Mouse (Mus musculus): Measurements from ENCODE around the gene Atp6v0a1. TPM values are rescaled to one million over a fixed set of nuclear protein-coding genes. Genes with fewer than 3 reads are reported as not detected.

The Atp6v0a1 gene
- polyA plus RNA-seq, 1 experiment from 2014 or later, result 26.9 TPM

GRCm38 (mm10) chr11:101062165-101062884, 53.1 kb downstream of the Atp6v0a1 start:
- 80% methylated on average over 12 of the region's 12 CpGs for WGBS
- no peak overlapping the region for H3K9ac ChIP-seq (replicated peaks)
- no peak overlapping the region for H3K4me3 ChIP-seq (replicated peaks)
- no peak overlapping the region for H3K4me2 ChIP-seq
- peaks cover 19% of the 10 kb centered on the region for H3K4me1 ChIP-seq (replicated peaks)
- H3K27ac ChIP-seq, result no peak overlapping the region
- peaks cover 46% of the 10 kb centered on the region for H3K36me3 ChIP-seq
- no peak for ATAC-seq (ENCODE audit: insufficient number of reproducible peaks, insufficient read depth, low FRiP score, low TSS enrichment, low read depth)
- H3K27me3 ChIP-seq, result no peaks in the 10 kb centered on the region
- no peaks in the 10 kb centered on the region for H3K9me3 ChIP-seq

- no peak for ATAC-seq (ENCODE audit: insufficient number of reproducible peaks, insufficient read depth, low FRiP score, low TSS enrichment, low read depth)
- Histone ChIP-seq H3K36me3 (peaks cover 46% of the 10 kb centered on the region), H3K4me2 (no peak overlapping the region; the same call in 1 of the 2 replicates), H3K27ac (peak overlapping the region; percentile 90), H3K9ac (replicated peaks) (no peak overlapping the region), H3K27me3 (0 out of 2 replicates have a peak, but pooled peaks cover 2% of the 10 kb centered on the region), H3K9me3 (no peaks in the 10 kb centered on the region), H3K4me1 (replicated peaks) (peaks cover 19% of the 10 kb centered on the region), H3K4me3 (replicated peaks) (no peak overlapping the region)
- WGBS, result 63% methylated on average over 14 of the region's 14 CpGs
Measured at GRCm38 (mm10) chr11:101062971-101063675, 53.9 kb downstream of the Atp6v0a1 start.

- no peak for ATAC-seq (ENCODE audit: insufficient number of reproducible peaks, insufficient read depth, low FRiP score, low TSS enrichment, low read depth)
- H3K4me3 ChIP-seq (replicated peaks), result no peak overlapping the region
Measured at GRCm38 (mm10) chr11:101063676-101064327, 54.5 kb downstream of the Atp6v0a1 start.

GRCm38 (mm10) chr11:101064462-101064861, 55.2 kb downstream of the Atp6v0a1 start:
- WGBS, result 79% methylated on average over 4 of the region's 4 CpGs
- Histone ChIP-seq H3K4me2 (no peak overlapping the region), H3K4me1 (replicated peaks) (peaks cover 22% of the 10 kb centered on the region), H3K27me3 (peaks cover 12% of the 10 kb centered on the region), H3K9ac (replicated peaks) (no peak overlapping the region), H3K36me3 (peaks cover 37% of the 10 kb centered on the region), H3K4me3 (replicated peaks) (no peak overlapping the region), H3K9me3 (no peaks in the 10 kb centered on the region), H3K27ac (peak overlapping the region; percentile 90)
- no peak for ATAC-seq (ENCODE audit: insufficient number of reproducible peaks, insufficient read depth, low FRiP score, low TSS enrichment, low read depth)

More at GRCm38 (mm10) chr11:101063676-101064327, 54.5 kb downstream of the Atp6v0a1 start:
- Histone ChIP-seq H3K4me1 (replicated peaks) (peaks cover 19% of the 10 kb centered on the region), H3K27me3 (peaks cover 6% of the 10 kb centered on the region; the same call in 1 of the 2 replicates), H3K27ac (peak overlapping the region; percentile 90), H3K9me3 (no peaks in the 10 kb centered on the region), H3K9ac (replicated peaks) (no peak overlapping the region; the same call in 1 of the 2 replicates), H3K36me3 (peaks cover 43% of the 10 kb centered on the region), H3K4me2 (no peak overlapping the region)
- WGBS, result 30% methylated on average over 12 of the region's 12 CpGs

- no peaks in the 10 kb centered on the region for H3K9me3 ChIP-seq
- H3K4me2 ChIP-seq, result no peak overlapping the region
- H3K9ac ChIP-seq (replicated peaks), result no peak overlapping the region
- ATAC-seq (ENCODE audit: insufficient number of reproducible peaks, insufficient read depth, low FRiP score, low TSS enrichment, low read depth), result no peak
- H3K27ac ChIP-seq, result no peak overlapping the region
- 95% methylated on average over 9 of the region's 9 CpGs for whole genome bisulfite sequencing
- no peak overlapping the region for H3K4me3 ChIP-seq (replicated peaks)
- H3K27me3 ChIP-seq, result peaks cover 12% of the 10 kb centered on the region
- H3K4me1 ChIP-seq (replicated peaks), result peaks cover 23% of the 10 kb centered on the region
- peaks cover 31% of the 10 kb centered on the region for H3K36me3 ChIP-seq
Measured at GRCm38 (mm10) chr11:101065002-101065401, 55.8 kb downstream of the Atp6v0a1 start.

GRCm38 (mm10) chr11:101066549-101067412, 57.5 kb downstream of the Atp6v0a1 start:
- peak overlapping the region; percentile 52 for H3K4me2 ChIP-seq
- peak overlapping the region; percentile 20; the same call in 1 of the 2 replicates for H3K4me3 ChIP-seq (replicated peaks)
- H3K27ac ChIP-seq, result no peak overlapping the region
- peak; percentile 22; the same call in 1 of the 2 replicates for ATAC-seq (ENCODE audit: insufficient number of reproducible peaks, insufficient read depth, low FRiP score, low TSS enrichment, low read depth)
- H3K36me3 ChIP-seq, result peaks cover 17% of the 10 kb centered on the region
- peaks cover 33% of the 10 kb centered on the region for H3K4me1 ChIP-seq (replicated peaks)
- H3K9ac ChIP-seq (replicated peaks), result peak overlapping the region; percentile 23; the same call in 1 of the 2 replicates
- H3K27me3 ChIP-seq, result peaks cover 25% of the 10 kb centered on the region
- H3K9me3 ChIP-seq, result no peaks in the 10 kb centered on the region
- 26% methylated on average over 18 of the region's 18 CpGs for WGBS

GRCm38 (mm10) chr11:101069391-101070188, 60.3 kb downstream of the Atp6v0a1 start, which contains the start of gene Naglu:
Gene Naglu, plus strand, starts transcription at chr11:101070012.
- peaks cover 14% of the 10 kb centered on the region for H3K4me1 ChIP-seq (replicated peaks)
- WGBS, result 5% methylated on average over 35 of the region's 35 CpGs
- H3K9ac ChIP-seq (replicated peaks), result peak within 1 kb of the TSS; percentile 79
- peaks cover 39% of the 10 kb centered on the region for H3K27me3 ChIP-seq
- H3K4me2 ChIP-seq, result peak within 1 kb of the TSS; percentile 99
- H3K4me3 ChIP-seq (replicated peaks), result peak within 1 kb of the TSS; percentile 77
- no peaks in the 10 kb centered on the region for H3K36me3 ChIP-seq
- H3K27ac ChIP-seq, result no peak within 1 kb of the TSS
- peak; percentile 62; the same call in 1 of the 2 replicates for ATAC-seq (ENCODE audit: insufficient number of reproducible peaks, insufficient read depth, low FRiP score, low TSS enrichment, low read depth)
- H3K9me3 ChIP-seq, result no peaks in the 10 kb centered on the region

- H3K27ac ChIP-seq, result no peak overlapping the region
- H3K27me3 ChIP-seq, result peaks cover 39% of the 10 kb centered on the region
- WGBS, result under 1% methylated on average over 31 of the region's 36 CpGs
Measured at GRCm38 (mm10) chr11:101070189-101070527, 60.9 kb downstream of the Atp6v0a1 start.

GRCm38 (mm10) chr11:101070987-101071386, 61.7 kb downstream of the Atp6v0a1 start:
- Histone ChIP-seq H3K27ac (no peak overlapping the region), H3K4me2 (peak overlapping the region; percentile 99), H3K36me3 (no peaks in the 10 kb centered on the region), H3K4me3 (replicated peaks) (peak overlapping the region; percentile 77), H3K4me1 (replicated peaks) (peaks cover 14% of the 10 kb centered on the region), H3K9ac (replicated peaks) (no peak overlapping the region), H3K9me3 (no peaks in the 10 kb centered on the region), H3K27me3 (peaks cover 41% of the 10 kb centered on the region)
- no peak for ATAC-seq (ENCODE audit: insufficient number of reproducible peaks, insufficient read depth, low FRiP score, low TSS enrichment, low read depth)
- 80% methylated on average over 6 of the region's 6 CpGs for WGBS

More at GRCm38 (mm10) chr11:101070189-101070527, 60.9 kb downstream of the Atp6v0a1 start:
- no peaks in the 10 kb centered on the region for H3K9me3 ChIP-seq
- H3K4me2 ChIP-seq, result peak overlapping the region; percentile 99
- peaks cover 14% of the 10 kb centered on the region for H3K4me1 ChIP-seq (replicated peaks)
- peak overlapping the region; percentile 79 for H3K9ac ChIP-seq (replicated peaks)
- peak overlapping the region; percentile 77 for H3K4me3 ChIP-seq (replicated peaks)
- H3K36me3 ChIP-seq, result no peaks in the 10 kb centered on the region
- ATAC-seq (ENCODE audit: insufficient number of reproducible peaks, insufficient read depth, low FRiP score, low TSS enrichment, low read depth), result peak; percentile 64; the same call in 1 of the 2 replicates

Measured in limb, embryonic 12.5 days (tissue).